Mouse (Mus musculus): ENCODE data around the gene Icam5.

GRCm38 (mm10) chr9:20995069-20995468, 36.8 kb upstream of the Icam5 start:
- TF ChIP-seq CTCF (IDR thresholded peaks at IDR 0.05; ENCODE audit: extremely low read depth, insufficient read depth, insufficient read length, insufficient replicate concordance) (no peak), POLR2A (IDR thresholded peaks at IDR 0.05; ENCODE audit: low read depth, low read length) (no peak)

Measured in spleen, adult 2 months (tissue).